Comparison of ENCODE assay signal across 8 mouse cellular contexts in genomic region chr5:103774703-103775333, GRCm38 (mm10).
DNase-seq lines count a peak whose midpoint lies in the region; ATAC-seq and TF ChIP-seq lines count a peak whose summit lies in the region.

No protein-coding gene starts in this region.

- no peaks in the 10 kb centered on the region for H3K9me3 ChIP-seq in forebrain, embryonic 10.5 days
- H3K9me3 ChIP-seq in forebrain, embryonic 11.5 days (ENCODE audit: control insufficient read depth, low read length), result no peaks in the 10 kb centered on the region
- H3K9me3 ChIP-seq in liver, embryonic 14.5 days (ENCODE audit: control insufficient read depth, low read length), result no peaks in the 10 kb centered on the region
- H3K9me3 ChIP-seq in midbrain, postnatal 0 days (ENCODE audit: low read length), result no peaks in the 10 kb centered on the region

- H3K4me1 ChIP-seq in forebrain, embryonic 10.5 days, result peaks cover 88% of the 10 kb centered on the region
- H3K4me1 ChIP-seq in forebrain, embryonic 11.5 days (replicated peaks; ENCODE audit: control insufficient read depth, insufficient read depth, low read length), result peaks cover 40% of the 10 kb centered on the region
- H3K4me1 ChIP-seq in liver, embryonic 14.5 days (replicated peaks; ENCODE audit: control insufficient read depth in 2 of 2, insufficient read depth in 2 of 2, low read length in 1 of 2), result peaks cover 60 to 80% of the 10 kb centered on the region in 2 experiments
- peaks cover 21% of the 10 kb centered on the region for H3K4me1 ChIP-seq in midbrain, postnatal 0 days (ENCODE audit: insufficient read depth, low read length)

- TF ChIP-seq EP300 in liver, embryonic 14.5 days (IDR thresholded peaks at IDR 0.05; ENCODE audit: low read depth), result peak; percentile 64

- no peak overlapping the region for H3K4me2 ChIP-seq in forebrain, embryonic 11.5 days (ENCODE audit: low read depth, low read length, severe bottlenecking)
- H3K4me2 ChIP-seq in liver, embryonic 14.5 days (ENCODE audit: low read depth), result no peak overlapping the region; the same call in 1 of the 2 replicates
- no peak overlapping the region for H3K4me2 ChIP-seq in midbrain, postnatal 0 days (ENCODE audit: low read depth, low read length, poor library complexity, severe bottlenecking)

- WGBS in forebrain, embryonic 10.5 days, result 78% methylated on average over 11 of the region's 11 CpGs
- WGBS in forebrain, embryonic 11.5 days, result 78% methylated on average over 11 of the region's 11 CpGs
- 30% methylated on average over 11 of the region's 11 CpGs for WGBS in liver, embryonic 14.5 days (ENCODE audit: insufficient replicate concordance)
- 73% methylated on average over 11 of the region's 11 CpGs for WGBS in midbrain, postnatal 0 days

- TF ChIP-seq CTCF in layer of hippocampus, adult 2 months (conservative IDR thresholded peaks at IDR 0.05), result no peak
- no peak for TF ChIP-seq CTCF in liver, embryonic 14.5 days (IDR thresholded peaks at IDR 0.05; ENCODE audit: low read depth)
- TF ChIP-seq CTCF in midbrain, postnatal 0 days (IDR thresholded peaks at IDR 0.05), result no peak

- H3K9ac ChIP-seq in forebrain, embryonic 11.5 days (ENCODE audit: low read length), result no peak overlapping the region
- no peak overlapping the region for H3K9ac ChIP-seq in liver, embryonic 14.5 days (replicated peaks)
- H3K9ac ChIP-seq in midbrain, postnatal 0 days (replicated peaks; ENCODE audit: low read length, poor library complexity, severe bottlenecking), result no peak overlapping the region

- no peak for ATAC-seq in forebrain, embryonic 11.5 days (replicated peaks; ENCODE audit: low FRiP score)
- peak; percentile 59 for ATAC-seq in liver, embryonic 14.5 days (ENCODE audit: insufficient read depth)
- ATAC-seq in midbrain, postnatal 0 days (ENCODE audit: low FRiP score), result no peak

- H3K27ac ChIP-seq in forebrain, embryonic 10.5 days, result peak overlapping the region; percentile 87
- H3K27ac ChIP-seq in forebrain, embryonic 11.5 days (ENCODE audit: low read depth, low read length), result no peak overlapping the region
- H3K27ac ChIP-seq in layer of hippocampus, adult 2 months, result peak overlapping the region; percentile 83
- no peak overlapping the region; the same call in 1 of the 2 replicates for H3K27ac ChIP-seq in liver, embryonic 14.5 days
- no peak overlapping the region for H3K27ac ChIP-seq in midbrain, postnatal 0 days (ENCODE audit: low read depth, low read length)

- DNase-seq in forebrain, embryonic 10.5 days (ENCODE audit: extremely low spot score, low spot score), result no peak
- DNase-seq in forebrain, embryonic 11.5 days (ENCODE audit: low spot score), result no peak
- DNase-seq in layer of hippocampus, adult 2 months (ENCODE audit: low spot score in 2 of 2), result no peak
- DNase-seq in layer of hippocampus, postnatal 25 days (ENCODE audit: extremely low spot score in 1 of 2, low spot score in 1 of 2), result no peak
- peak; percentile 66 for DNase-seq in adrenal gland, postnatal 10 days
- DNase-seq in liver, embryonic 14.5 days (ENCODE audit: low read depth in 3 of 3, low spot score in 3 of 3), result no peak
- no peak for DNase-seq in yolk sac, embryonic 10.5 days (ENCODE audit: low spot score)
- DNase-seq in midbrain, postnatal 0 days (ENCODE audit: low spot score), result no peak

- no peaks in the 10 kb centered on the region for H3K27me3 ChIP-seq in forebrain, embryonic 10.5 days (ENCODE audit: poor library complexity, severe bottlenecking)
- H3K27me3 ChIP-seq in forebrain, embryonic 11.5 days (ENCODE audit: control insufficient read depth, insufficient read depth, low read length), result no peaks in the 10 kb centered on the region
- no peaks in the 10 kb centered on the region for H3K27me3 ChIP-seq in liver, embryonic 14.5 days (ENCODE audit: control insufficient read depth, insufficient read depth, low read length)
- H3K27me3 ChIP-seq in midbrain, postnatal 0 days (ENCODE audit: insufficient read depth, low read length), result no peaks in the 10 kb centered on the region

- 0 out of 2 replicates have a peak, but pooled peaks cover 2% of the 10 kb centered on the region for H3K36me3 ChIP-seq in forebrain, embryonic 10.5 days (replicated peaks)
- H3K36me3 ChIP-seq in forebrain, embryonic 11.5 days (ENCODE audit: control insufficient read depth, insufficient read depth, low read length), result no peaks in the 10 kb centered on the region
- H3K36me3 ChIP-seq in liver, embryonic 14.5 days (replicated peaks; ENCODE audit: control insufficient read depth, insufficient read depth, low read depth), result no peaks in the 10 kb centered on the region; the same call in 1 of the 2 replicates
- H3K36me3 ChIP-seq in midbrain, postnatal 0 days (ENCODE audit: insufficient read depth, low read length), result no peaks in the 10 kb centered on the region

- no peak overlapping the region for H3K4me3 ChIP-seq in forebrain, embryonic 10.5 days
- no peak overlapping the region for H3K4me3 ChIP-seq in forebrain, embryonic 11.5 days (ENCODE audit: low read depth, low read length)
- no peak overlapping the region for H3K4me3 ChIP-seq in layer of hippocampus, adult 2 months
- no peak overlapping the region for H3K4me3 ChIP-seq in liver, embryonic 14.5 days (ENCODE audit: insufficient read depth in 1 of 2, low read depth in 2 of 2, low read length in 2 of 2)
- H3K4me3 ChIP-seq in midbrain, postnatal 0 days (ENCODE audit: low read depth, low read length), result no peak overlapping the region

Comparison
In these comparisons a context has a peak if more than half of its experiments do, and no peak if none do; other contexts are left out.
1. H3K27ac ChIP-seq: peak in forebrain, embryonic 10.5 days (single experiment) and layer of hippocampus, adult 2 months (single experiment); none in forebrain, embryonic 11.5 days (single experiment), liver, embryonic 14.5 days (single experiment) and midbrain, postnatal 0 days (single experiment).